Mouse (Mus musculus) ovary, adult 18-20 months (tissue): ENCODE measurements around the gene Elf5.

ENCODE experiments used
- DNase-seq: peaks from one replicate; pipeline ENCODE4 v3.0.0; 2022; ENCODE audit warnings: low spot score, mixed read lengths

Gene Elf5

GRCm38 (mm10) chr2:103411348-103411747 lies at the start of gene Elf5:
Elf5 (plus strand) TSS chr2:103411688.
- DNase-seq = no peak

- DNase-seq = no peak
Observed at GRCm38 (mm10) chr2:103372541-103372940, 38.9 kb upstream of the Elf5 start.

- no peak for DNase-seq
Observed at GRCm38 (mm10) chr2:103379502-103380160, 31.9 kb upstream of the Elf5 start.

GRCm38 (mm10) chr2:103382174-103382573 lies 29.3 kb upstream of the Elf5 start:
- DNase-seq = no peak

- DNase-seq = no peak
Observed at GRCm38 (mm10) chr2:103387881-103388280, 23.6 kb upstream of the Elf5 start.

GRCm38 (mm10) chr2:103388311-103388710 lies 23.2 kb upstream of the Elf5 start:
- DNase-seq = no peak

GRCm38 (mm10) chr2:103390086-103390988 lies 21.2 kb upstream of the Elf5 start:
- peak; percentile 6 for DNase-seq

- no peak for DNase-seq
Observed at GRCm38 (mm10) chr2:103391626-103392025, 19.9 kb upstream of the Elf5 start.

- no peak for DNase-seq
Observed at GRCm38 (mm10) chr2:103398110-103398509, 13.4 kb upstream of the Elf5 start.

- no peak for DNase-seq
Observed at GRCm38 (mm10) chr2:103400691-103401090, 10.8 kb upstream of the Elf5 start.

GRCm38 (mm10) chr2:103406239-103406638 lies 5.2 kb upstream of the Elf5 start:
- no peak for DNase-seq

GRCm38 (mm10) chr2:103411816-103412215 lies 328 bp downstream of the Elf5 start:
- DNase-seq = no peak

GRCm38 (mm10) chr2:103413381-103413780 lies 1.9 kb downstream of the Elf5 start:
- no peak for DNase-seq

- no peak for DNase-seq
Observed at GRCm38 (mm10) chr2:103415774-103416173, 4.3 kb downstream of the Elf5 start.

- DNase-seq = no peak
Observed at GRCm38 (mm10) chr2:103420650-103421507, 9.4 kb downstream of the Elf5 start.

- DNase-seq = no peak
Observed at GRCm38 (mm10) chr2:103423884-103424283, 12.4 kb downstream of the Elf5 start.

GRCm38 (mm10) chr2:103424349-103425026 lies 13.0 kb downstream of the Elf5 start:
- DNase-seq = peak; percentile 21

- DNase-seq = no peak
Observed at GRCm38 (mm10) chr2:103425456-103426063, 14.1 kb downstream of the Elf5 start.

- no peak for DNase-seq
Observed at GRCm38 (mm10) chr2:103428356-103428755, 16.9 kb downstream of the Elf5 start.

GRCm38 (mm10) chr2:103430712-103431111 lies 19.2 kb downstream of the Elf5 start:
- no peak for DNase-seq

GRCm38 (mm10) chr2:103432695-103433275 lies 21.3 kb downstream of the Elf5 start:
- DNase-seq = no peak
